Mouse (Mus musculus): ENCODE results near the gene Evc.
A peak's percentile ranks its signal among the peaks of the same experiment; 100 is the strongest.

Evc gene

DNA sequence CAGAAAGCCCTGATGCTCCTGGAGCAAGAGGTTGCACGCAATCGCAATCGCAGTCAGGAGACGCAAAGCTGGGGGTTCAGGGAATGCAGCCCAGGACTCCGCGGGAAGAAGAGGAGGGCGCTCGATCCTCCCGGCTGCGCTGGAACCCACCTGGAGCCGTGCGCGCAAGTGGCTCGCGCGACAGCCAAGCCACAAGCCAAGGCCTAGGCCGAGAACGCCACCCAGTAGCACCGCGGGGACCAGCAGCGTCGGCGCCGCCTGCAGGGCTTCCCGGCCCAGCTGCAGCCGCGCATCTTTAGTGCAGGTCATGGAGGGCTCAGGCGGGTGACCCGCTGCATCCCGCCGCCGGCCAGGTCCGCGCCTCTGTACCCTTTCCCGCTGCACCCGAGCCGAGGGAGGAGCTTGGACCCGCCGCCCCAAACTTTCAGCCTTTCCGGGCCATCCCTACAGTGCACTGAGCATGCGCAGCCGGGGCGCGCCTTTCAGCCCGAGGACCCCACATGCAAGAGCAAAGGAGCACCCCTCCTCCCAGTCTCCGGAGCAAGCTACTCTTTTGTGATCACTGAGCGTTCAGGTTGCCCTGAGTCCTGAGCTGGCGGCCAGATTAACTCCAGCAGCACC lies at the start of gene Evc:
Evc (minus strand) TSS at position 410 of the 621 bp plus-strand sequence.
- peak; percentile 79 to 91 for DNase-seq (ENCODE audit: inconsistent age in 2 of 2, low spot score in 1 of 2)

DNA sequence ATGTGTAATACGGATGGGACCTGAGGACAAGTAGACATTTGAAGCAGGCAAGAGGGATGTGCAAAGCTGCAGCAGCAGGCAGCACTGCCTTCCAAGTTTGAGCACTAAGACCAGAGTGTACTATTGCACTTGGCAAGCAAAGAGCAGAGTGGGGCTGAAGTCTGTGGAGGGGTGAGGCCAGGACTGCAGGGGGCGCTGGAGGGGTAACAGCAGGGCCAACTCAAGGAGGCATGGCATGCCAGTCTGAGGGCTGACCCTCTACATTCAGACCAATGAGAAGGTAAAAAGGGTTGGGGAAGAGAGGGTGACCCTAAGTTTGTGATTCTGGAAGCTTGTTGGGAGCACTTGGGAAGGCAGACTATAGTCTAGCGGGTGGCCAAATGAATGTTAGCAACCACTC lies 46.9 kb upstream of the Evc start:
- peak; percentile 15 to 53 for DNase-seq (ENCODE audit: inconsistent age in 2 of 2, low spot score in 1 of 2)

DNA sequence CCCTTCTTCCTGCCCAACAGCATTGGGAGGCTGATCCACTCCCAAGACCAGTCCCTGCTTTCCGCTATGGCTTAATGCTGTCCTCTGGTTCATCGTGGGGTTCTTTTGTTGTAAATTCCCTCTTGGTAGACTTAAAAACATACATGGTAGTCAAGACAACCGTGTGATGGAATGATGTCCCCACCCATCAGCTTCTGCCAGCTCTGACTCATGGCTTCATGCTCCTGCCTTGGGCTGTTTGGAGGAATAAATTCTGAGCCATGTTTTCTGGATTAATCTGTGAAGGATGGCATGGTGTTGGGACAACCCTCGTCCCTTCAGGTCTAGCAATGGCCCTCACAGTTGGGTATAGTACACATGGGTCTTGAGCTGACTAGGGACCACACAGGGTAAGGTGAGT lies 43.9 kb upstream of the Evc start:
- no peak for DNase-seq (ENCODE audit: inconsistent age in 2 of 2, low spot score in 1 of 2)

DNA sequence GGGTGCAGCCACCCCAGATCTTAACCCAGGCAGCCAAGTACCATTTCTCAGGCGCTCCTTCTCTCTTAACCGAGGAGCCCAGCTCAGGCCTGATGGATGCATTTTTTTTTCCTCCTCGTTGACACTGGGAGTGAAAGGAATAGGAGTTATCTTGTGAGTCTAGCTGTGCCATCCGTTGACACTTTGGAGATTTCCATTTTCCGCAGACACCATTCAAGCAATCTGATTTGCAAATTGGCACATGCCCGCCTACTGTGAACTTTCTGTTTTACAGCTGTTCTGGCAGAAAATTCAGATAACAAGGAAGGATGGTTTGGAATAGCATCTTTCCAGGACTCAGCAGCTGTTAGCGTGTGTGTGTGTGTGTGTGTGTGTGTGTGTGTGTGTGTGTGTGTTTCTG lies 40.7 kb upstream of the Evc start:
- no peak for DNase-seq (ENCODE audit: inconsistent age in 2 of 2, low spot score in 1 of 2)

DNA sequence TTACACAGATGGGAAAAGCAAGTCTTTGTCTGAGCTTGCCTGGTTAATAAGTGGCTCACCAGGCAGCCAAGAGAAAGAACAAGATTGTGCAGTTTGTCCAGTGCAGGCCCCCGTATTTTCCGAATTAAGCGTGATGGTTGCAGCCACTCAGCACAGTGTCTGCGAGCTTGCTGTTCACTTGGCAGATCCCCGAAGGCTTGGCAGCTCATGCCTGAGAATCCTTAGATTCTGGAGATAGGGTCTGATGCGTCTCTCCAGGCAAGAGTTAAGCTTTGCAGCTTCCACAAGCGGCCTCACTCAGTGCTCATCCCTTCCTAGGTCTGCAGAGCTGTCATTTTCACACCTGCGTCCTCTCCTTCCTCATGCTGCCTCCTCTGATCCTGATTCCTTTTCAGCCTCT lies 32.1 kb upstream of the Evc start:
- no peak for DNase-seq (ENCODE audit: inconsistent age in 2 of 2, low spot score in 1 of 2)

DNA sequence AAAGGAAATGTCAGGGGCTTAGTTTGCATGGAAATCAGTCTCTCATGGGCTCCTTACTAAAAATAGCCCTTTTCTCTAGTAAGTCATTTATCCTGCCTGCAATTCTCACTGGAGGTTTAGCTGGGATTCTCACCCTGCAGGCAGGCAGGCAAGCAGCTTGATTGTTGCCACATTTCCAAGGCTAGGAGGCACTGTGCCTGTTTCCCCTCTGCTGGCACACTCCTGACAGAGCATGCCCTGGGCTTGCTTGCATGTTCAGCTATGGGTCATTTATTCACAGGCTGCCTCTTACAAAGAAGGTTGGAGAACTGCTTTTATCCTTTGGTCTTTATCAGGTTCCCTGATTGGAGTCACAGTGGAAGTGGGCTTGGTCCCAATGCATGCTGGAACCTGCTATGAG lies 29.1 kb upstream of the Evc start:
- DNase-seq (ENCODE audit: inconsistent age in 2 of 2, low spot score in 1 of 2): peak in 1 of 2 experiments; percentile 52

DNA sequence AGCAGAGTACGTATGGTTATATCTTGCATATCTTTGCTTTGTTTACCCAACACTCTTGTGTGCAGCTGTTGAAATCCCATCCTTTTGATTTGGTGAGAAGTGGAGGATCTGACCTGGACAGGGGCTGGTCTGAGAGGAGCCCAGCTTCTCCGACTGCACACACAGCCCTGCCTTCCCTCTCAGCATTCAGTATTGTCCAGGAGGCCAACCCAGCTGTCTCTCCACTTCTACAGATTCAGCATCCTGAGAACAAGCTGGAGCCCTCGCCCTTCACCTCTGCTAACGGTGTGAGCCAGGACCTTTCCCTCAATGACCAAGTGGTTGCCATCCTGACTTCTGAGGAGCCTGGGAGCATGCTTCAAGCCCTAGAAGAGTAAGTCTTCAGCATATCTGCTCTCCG lies 26.6 kb upstream of the Evc start:
- DNase-seq (ENCODE audit: inconsistent age in 2 of 2, low spot score in 1 of 2): no peak

DNA sequence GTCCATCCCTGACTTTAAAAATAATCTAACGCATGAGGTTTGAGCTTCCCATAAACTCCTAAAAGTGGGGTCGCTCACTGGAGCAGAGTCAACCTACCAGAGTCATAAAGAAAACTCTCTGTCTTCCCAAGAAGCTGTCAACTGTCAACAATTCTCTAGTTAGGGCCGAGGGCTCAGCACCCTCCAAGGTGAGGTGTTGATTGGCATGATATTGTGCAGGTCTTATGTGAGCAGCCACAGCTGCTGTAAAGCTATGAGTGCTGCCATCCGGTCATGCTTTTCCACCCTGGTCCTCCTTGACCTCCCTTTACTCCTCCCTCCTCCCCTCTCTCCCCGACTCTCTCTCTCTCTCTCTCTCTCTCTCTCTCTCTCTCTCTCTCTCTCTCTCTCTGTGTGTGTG lies 25.9 kb upstream of the Evc start:
- DNase-seq (ENCODE audit: inconsistent age in 2 of 2, low spot score in 1 of 2): no peak

DNA sequence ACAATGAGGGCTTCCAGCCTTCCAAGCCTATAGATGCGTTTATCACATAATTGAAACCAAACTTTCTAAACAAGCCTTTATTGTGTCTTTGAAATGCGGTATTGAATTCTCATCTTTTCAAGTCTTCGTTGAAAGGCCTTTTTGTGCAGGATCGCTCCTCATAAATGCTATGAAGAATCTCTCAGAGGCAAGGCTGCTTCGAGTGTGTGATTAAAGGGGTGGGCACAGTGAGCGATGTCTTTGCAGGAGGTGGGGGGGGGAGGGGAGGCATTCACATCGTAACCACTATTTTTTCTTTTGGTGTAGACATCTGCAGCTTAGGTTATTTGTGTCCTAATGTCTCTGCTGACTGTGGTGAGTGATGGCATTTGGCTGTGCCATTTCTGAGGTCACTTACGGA lies 19.3 kb upstream of the Evc start:
- DNase-seq (ENCODE audit: inconsistent age in 2 of 2, low spot score in 1 of 2): no peak

DNA sequence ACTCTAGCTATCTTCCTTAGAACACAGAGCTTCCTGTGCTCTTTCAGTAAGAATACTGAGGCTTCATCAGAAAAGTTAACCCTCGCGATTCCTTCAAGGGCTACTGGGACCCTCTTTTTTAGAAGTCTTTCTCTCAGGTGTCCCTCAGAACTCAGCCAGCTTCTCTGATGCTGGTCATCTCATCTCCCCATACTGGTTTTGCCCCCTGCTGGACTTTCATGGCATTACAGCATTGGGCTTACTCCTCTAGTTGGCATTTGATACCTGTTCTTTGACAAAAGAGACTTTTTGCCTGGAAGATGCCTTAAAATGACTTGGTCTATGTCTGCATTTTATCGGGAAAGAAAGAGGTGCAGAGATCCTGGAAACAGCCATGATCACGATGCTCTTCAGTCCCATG lies 17.7 kb upstream of the Evc start:
- DNase-seq (ENCODE audit: inconsistent age in 2 of 2, low spot score in 1 of 2): peak; percentile 41 to 84

DNA sequence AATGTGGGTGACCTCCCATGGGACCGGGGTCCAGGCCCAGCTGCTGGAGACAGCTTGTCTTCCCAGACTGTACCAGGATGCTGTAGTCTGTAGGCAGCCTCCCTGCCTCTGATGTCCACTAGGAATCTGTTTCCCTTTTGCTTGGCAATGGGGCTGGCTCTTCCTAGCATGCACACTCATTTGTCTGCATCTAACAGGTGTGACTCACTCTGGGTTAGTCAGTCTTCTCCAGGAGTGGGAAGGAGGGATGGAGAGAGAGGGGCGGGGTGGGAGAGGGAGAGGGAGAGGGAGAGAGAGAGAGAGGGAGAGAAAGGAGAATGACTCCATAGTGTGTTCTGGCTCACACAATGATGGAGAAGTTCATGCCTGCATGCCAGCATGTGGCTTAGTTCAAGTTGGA lies 15.1 kb upstream of the Evc start:
- DNase-seq (ENCODE audit: inconsistent age in 2 of 2, low spot score in 1 of 2): no peak

DNA sequence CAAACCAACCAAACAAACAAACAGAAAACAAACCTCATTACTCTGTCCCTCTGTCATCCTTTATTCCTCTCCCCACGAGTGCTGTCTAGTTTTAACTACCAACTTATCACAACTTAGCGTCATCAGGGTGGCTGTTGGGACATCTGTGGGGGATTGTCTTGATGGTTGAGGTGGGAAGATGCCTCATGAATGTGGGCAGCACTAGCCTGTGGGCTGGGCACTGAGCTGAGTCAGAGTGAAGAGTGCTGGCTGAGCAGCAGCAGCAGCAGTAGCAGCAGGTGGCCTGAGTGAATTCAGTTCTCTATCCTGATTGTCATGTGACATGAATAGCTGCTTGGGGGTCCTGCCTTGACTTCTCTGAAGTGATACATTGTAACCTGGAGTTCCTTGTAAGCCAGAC lies 7.3 kb upstream of the Evc start:
- no peak for DNase-seq (ENCODE audit: inconsistent age in 2 of 2, low spot score in 1 of 2)

DNA sequence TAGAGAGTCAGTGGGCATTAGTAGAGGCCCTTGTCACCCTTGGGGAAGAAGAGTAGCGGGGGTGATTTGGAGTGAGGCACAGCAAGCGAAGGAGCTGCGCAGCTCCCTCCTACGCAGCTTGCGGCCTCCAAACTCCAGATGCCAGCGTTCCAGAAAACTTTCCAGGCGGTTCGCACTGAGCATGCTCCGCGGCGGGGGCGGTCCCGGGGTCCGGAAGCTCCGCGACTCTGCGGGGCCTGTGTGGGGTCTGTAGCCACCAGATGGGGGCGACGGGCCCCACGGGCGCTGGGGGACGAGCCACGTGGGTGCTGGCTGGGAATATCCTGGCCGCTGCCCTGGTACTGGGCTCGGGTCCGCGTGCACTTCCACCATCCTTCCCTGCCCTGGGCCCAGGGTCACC lies 1.6 kb upstream of the Evc start, which contains the start of gene Evc2:
Evc2 (plus strand) TSS at position 212 of the 400 bp plus-strand sequence.
- peak; percentile 84 to 92 for DNase-seq (ENCODE audit: inconsistent age in 2 of 2, low spot score in 1 of 2)

DNA sequence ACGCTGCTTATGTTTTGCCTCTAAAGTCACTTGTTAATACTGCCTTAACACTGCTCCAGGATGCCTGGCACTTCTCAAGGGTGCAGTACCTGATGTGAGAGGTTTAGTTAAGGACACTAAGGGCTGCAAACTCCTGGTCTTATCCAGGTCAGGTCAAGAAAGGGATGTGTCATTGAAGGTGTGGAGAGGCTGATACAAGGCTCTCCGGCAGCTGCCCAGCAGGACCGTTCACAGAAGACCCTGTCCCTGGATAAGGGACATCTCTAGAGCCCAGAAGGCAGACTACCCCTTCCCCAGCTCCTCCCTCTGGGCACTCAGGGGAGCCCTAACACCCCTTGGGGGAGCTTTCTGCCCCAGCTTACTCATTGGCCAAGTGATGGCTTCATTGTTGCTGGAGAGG lies 1.0 kb upstream of the Evc start:
- peak in 1 of 2 experiments; percentile 52 for DNase-seq (ENCODE audit: inconsistent age in 2 of 2, low spot score in 1 of 2)

DNA sequence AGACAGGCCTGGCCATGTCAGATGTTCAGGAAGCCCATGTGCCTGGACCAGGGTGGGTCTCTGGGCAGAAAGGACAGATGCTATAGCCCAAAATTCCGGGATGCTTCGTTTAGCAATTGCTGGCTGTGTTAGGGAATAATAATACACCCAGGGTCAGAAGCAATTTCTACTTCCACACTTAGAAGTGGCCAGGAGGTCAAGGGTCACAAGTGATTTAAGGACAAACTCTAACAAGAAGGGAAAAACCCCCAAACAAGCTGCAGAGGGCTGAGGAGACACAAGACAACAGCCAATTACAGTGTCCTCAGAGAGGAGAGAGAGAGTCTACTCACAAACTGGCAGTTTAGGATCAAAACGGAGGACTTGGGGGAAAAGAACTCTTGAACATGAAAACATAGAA lies 1.6 kb downstream of the Evc start:
- DNase-seq (ENCODE audit: inconsistent age in 2 of 2, low spot score in 1 of 2): no peak

DNA sequence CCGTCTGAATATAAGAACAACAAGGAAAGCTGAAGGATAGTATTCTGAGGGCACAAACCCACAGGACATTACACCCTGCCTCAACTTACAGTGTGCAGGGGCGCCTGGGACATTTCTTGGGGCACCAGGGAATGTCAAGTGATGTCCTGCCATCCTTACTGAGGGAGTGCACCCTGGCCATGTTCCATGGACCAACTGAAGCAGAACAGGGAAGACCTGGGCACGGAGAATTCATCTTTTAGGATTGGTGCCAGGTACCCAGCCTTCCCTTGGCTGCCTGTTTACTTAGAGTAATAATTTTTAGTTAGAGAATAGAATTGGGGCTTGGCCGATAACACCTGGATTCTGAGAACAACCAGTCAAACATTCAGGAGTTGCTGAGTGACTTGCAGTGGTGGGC lies 4.6 kb downstream of the Evc start:
- DNase-seq (ENCODE audit: inconsistent age in 2 of 2, low spot score in 1 of 2): no peak

DNA sequence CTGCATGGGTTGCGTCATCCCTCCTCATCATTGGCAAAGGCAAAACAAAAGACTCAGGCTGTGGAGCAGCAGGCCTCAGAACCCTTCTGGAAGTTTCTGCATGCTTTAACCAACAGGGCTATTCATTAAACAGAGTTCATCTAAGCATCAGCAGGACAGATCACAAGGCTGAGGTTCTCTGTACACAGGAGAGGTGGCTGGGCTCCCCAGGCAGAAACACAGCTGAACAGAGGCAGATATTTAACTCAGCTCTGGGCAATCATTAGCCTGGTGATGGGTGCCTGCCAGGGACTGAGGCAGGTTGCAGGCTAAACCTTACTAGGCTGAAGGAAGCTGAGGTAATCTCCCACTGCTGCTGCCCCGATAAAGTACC lies 5.6 kb downstream of the Evc start:
- no peak for DNase-seq (ENCODE audit: inconsistent age in 2 of 2, low spot score in 1 of 2)

DNA sequence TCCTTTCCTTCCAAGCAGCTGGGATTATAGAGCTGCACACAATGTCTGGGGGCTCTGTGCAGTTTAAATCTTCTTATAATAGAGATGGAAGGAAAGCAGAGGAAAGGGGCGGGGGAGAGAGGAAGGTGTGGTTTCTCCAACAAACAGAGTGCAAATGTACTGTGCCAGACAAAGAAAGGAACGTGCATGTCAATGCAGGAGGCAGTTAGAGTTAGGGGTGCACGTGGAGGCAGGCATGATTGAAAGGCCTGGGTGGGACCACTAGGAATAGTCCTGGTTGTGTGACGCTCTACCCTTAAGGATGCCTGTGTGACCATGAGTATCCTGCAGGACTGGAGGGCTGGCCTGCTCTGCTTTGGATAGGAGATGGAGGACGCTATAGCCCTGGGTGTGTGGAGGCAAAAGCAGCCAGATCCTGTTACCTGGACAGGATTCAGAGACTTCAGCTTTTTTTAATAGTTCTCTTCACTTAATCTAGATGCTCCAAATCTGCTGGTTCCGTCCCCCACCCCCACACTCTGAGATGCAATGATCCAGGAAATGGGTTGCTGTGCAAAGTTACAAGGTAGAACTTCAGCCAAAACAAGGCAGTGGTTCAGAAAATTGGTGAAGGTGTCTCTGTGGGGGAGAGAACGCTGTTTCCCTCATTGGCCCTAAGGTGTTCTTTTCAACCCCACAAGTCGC lies 6.1 kb downstream of the Evc start:
- DNase-seq (ENCODE audit: inconsistent age in 2 of 2, low spot score in 1 of 2): no peak

DNA sequence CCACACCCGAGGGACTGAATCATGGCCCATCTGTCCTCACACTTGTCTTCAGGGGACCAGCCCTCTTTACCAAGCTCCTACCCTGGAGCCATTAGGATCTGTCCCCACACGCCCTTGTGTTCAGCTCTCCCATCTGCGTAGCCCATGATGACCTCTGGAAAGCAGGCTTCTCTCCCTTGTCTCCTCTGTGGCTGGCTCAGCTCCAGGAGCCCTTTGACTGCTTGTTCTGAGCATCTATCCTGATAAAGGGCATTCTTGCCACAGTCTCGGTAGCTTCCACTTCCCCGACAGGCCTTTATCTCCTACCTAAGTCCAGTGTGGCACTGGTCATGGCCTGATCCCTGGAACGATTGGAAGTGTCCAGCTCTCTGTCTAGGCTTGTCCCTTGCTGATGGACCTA lies 10.0 kb downstream of the Evc start:
- no peak for DNase-seq (ENCODE audit: inconsistent age in 2 of 2, low spot score in 1 of 2)

DNA sequence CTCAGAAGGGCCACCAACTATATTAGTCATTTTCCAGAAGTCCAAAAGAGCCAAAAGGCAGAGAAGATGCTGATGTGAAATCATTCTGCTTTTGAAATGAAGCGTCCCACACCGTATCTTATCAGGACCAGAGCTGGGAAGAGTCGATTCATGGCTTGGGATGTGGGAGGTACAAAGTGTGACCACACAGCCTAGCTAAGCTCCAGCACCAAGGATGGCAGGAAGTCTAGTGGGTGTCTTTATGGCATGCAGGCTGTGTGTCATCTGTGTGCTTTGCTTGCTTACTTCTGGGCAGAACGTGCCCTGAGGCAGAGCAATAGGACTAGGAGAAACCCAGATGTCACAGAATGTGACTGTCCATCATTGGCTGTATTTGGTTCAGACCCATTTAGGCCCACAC lies 15.9 kb downstream of the Evc start:
- DNase-seq (ENCODE audit: inconsistent age in 2 of 2, low spot score in 1 of 2): no peak

DNA sequence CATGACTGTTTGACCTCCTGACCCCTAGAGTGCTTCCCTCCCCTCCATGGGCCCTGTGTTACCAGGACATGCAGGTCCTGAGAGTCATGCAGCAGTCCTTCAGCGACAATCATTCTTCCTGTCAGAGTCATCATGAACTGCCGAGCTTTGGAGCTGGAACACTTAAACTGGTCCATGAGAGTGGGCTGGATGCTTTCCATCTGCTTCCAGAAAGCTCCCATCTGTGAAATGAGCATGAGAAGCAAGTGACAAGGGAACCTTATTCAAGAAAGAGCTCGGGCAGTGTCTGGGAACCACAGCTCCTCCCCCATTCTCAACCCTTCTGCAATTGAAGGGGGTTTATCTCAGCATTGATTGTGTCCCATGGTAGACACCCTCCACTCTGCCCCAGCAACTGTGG lies 16.5 kb downstream of the Evc start:
- no peak for DNase-seq (ENCODE audit: inconsistent age in 2 of 2, low spot score in 1 of 2)

DNA sequence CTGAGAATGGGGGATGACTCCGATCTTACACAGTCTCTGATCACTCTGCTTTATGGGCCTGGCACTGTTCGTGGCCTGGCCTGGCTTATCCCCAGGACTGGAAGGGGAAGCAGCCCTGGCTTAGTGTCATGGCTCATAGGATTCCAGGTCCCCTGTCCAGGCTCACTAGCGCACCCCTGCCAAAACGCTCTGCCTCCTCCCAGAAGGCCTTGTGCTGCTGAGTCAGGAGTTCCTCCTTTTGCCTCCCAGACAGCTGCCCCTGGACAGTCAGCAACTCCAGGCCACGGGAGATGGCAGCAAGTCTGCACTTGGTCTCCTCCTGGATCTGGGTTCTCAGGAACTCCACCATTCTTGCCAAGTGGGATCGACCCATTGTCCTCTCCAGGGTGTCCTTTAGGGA lies 18.0 kb downstream of the Evc start:
- DNase-seq (ENCODE audit: inconsistent age in 2 of 2, low spot score in 1 of 2): no peak

All from adrenal gland, adult (tissue).